Mouse (Mus musculus) hindbrain, embryonic 13.5 days (tissue): ENCODE data around the gene Trim30a. TPM values are rescaled to one million over a fixed set of nuclear protein-coding genes. Genes with fewer than 3 reads are reported as not detected.

ENCODE experiments used
- ATAC-seq: fragments of 200-750 bp; cut with Nextera tagmentation; 2 replicates; pipeline ENCODE4 v1.8.0; 2017; ENCODE audit warnings: moderate TSS enrichment; ENCODE audit not compliant: low FRiP score
- H3K27ac ChIP-seq: fragments of 300-500 bp; sonication (generic); 2 replicates; pipeline ENCODE4 v1.5.1; 2015; ENCODE audit warnings: inconsistent platforms, mild to moderate bottlenecking, moderate library complexity
- H3K27me3 ChIP-seq: fragments of 300-500 bp; sonication (generic); 2 replicates; pipeline ENCODE4 v1.6.1; 2015; ENCODE audit warnings: mild to moderate bottlenecking, inconsistent platforms
- H3K36me3 ChIP-seq: fragments of 300-500 bp; sonication (generic); 2 replicates; pipeline ENCODE4 v1.6.1; 2015; ENCODE audit warnings: mild to moderate bottlenecking, inconsistent platforms
- H3K4me1 ChIP-seq: fragments of 300-500 bp; sonication (generic); replicated peaks from 2 replicates; pipeline ENCODE4 v1.6.1; 2015; ENCODE audit warnings: inconsistent platforms
- H3K4me2 ChIP-seq: fragments of 300-500 bp; sonication (generic); 2 replicates; pipeline ENCODE4 v1.6.1; 2015; ENCODE audit warnings: inconsistent platforms, mild to moderate bottlenecking, moderate library complexity
- H3K4me3 ChIP-seq: fragments of 300-500 bp; sonication (generic); 2 replicates; pipeline ENCODE4 v1.5.1; 2015; ENCODE audit warnings: mild to moderate bottlenecking, inconsistent platforms
- H3K9ac ChIP-seq: fragments of 300-500 bp; sonication (generic); 2 replicates; pipeline ENCODE4 v1.6.1; 2015; ENCODE audit warnings: mild to moderate bottlenecking, inconsistent platforms
- H3K9me3 ChIP-seq: fragments of 300-500 bp; sonication (generic); 2 replicates; pipeline ENCODE4 v1.6.1; 2016; ENCODE audit warnings: inconsistent platforms
- polyA plus RNA-seq: library from polyadenylated mRNA; unstranded; fragments of >200 nt; fragmentation: Nextera tagmentation; extraction: Ambion mirVana; gene quantifications from 2 replicates; pipeline ENCODE4 v1.2.1, GENCODE M21; 2015

Gene Trim30a
- polyA plus RNA-seq, 1 experiment from 2014 or later = 0.84 TPM

DNA sequence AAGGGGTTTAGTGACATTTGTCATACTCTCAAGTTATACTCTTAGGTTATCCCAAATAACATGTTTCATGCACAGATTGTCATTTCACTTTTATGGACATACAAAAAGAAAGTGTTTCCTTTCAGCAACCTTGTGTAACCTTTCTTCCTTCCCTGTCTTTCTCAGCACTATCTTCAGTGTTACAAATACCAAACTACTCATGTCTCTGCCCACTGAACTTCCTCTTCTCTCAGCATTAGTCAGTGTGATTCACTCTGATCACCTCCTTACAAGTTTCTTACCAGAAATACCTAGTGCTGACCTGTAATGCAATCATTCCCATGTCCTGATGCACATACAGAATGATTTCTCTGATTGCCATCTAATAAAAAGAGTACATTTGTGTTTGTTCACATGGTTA is 98.7 kb downstream of the Trim30a start:
- Histone ChIP-seq H3K27ac (no peak overlapping the region), H3K27me3 (no peaks in the 10 kb centered on the region), H3K36me3 (no peaks in the 10 kb centered on the region), H3K9ac (no peak overlapping the region), H3K4me1 (no peaks in the 10 kb centered on the region), H3K4me2 (no peak overlapping the region), H3K9me3 (no peaks in the 10 kb centered on the region), H3K4me3 (no peak overlapping the region)
- ATAC-seq = no peak

Other genes with a start within 250 kb of the Trim30a start
- gene Trim6, start 246.4 kb downstream of the Trim30a start, polyA plus RNA-seq = 0.43 and 0.50 TPM in 2 replicates
- 0.90 and 1.00 TPM in 2 replicates for gene Trim34a, start 220.7 kb downstream of the Trim30a start, polyA plus RNA-seq
- 0.13 and 0.14 TPM in 2 replicates for gene Trim5, start 177.1 kb downstream of the Trim30a start, polyA plus RNA-seq
- gene Trim12a, start 149.7 kb downstream of the Trim30a start, polyA plus RNA-seq = 2.4 and 2.5 TPM in 2 replicates
- gene Trim34b, start 135.7 kb downstream of the Trim30a start, polyA plus RNA-seq = not detected in 2 replicates
- gene Trim12c, start 111.8 kb downstream of the Trim30a start, polyA plus RNA-seq = 1.6 and 1.9 TPM in 2 replicates
- not detected in 2 replicates for gene Trim30b, start 95.3 kb downstream of the Trim30a start, polyA plus RNA-seq
- gene Trim30c, start 64.4 kb downstream of the Trim30a start, polyA plus RNA-seq = not detected in 2 replicates
- 0.12 and 0.30 TPM in 2 replicates for gene Trim30d, start 42.7 kb upstream of the Trim30a start, polyA plus RNA-seq
- not detected in 2 replicates for gene Olfr651, start 84.9 kb upstream of the Trim30a start, polyA plus RNA-seq
- gene Olfr652, start 95.7 kb upstream of the Trim30a start, polyA plus RNA-seq = not detected in 2 replicates
- not detected in 2 replicates for gene Olfr653, start 112.1 kb upstream of the Trim30a start, polyA plus RNA-seq
- not detected in 2 replicates for gene Olfr654, start 121.8 kb upstream of the Trim30a start, polyA plus RNA-seq
- gene Olfr655, start 136.6 kb upstream of the Trim30a start, polyA plus RNA-seq = not detected in 2 replicates
- gene Olfr656, start 148.8 kb upstream of the Trim30a start, polyA plus RNA-seq = not detected in 2 replicates
- gene Olfr657, start 159.6 kb upstream of the Trim30a start, polyA plus RNA-seq = not detected in 2 replicates
- 0.09 and 0.10 TPM in 2 replicates for gene Olfr658, start 182.1 kb upstream of the Trim30a start, polyA plus RNA-seq
- not detected in 2 replicates for gene Olfr659, start 201.6 kb upstream of the Trim30a start, polyA plus RNA-seq
- gene Olfr661, start 221.3 kb upstream of the Trim30a start, polyA plus RNA-seq = not detected in 2 replicates